Mouse (Mus musculus) kidney, embryonic 16.5 days (tissue): ENCODE results near the gene Abhd2. TPM values are rescaled to one million over a fixed set of nuclear protein-coding genes. Genes with fewer than 3 reads are reported as not detected.

Experiments
- ATAC-seq: fragments of 200-750 bp; cut with Nextera tagmentation; 2 replicates; pipeline ENCODE4 v1.8.0; 2017; ENCODE audit warnings: moderate TSS enrichment; ENCODE audit not compliant: low FRiP score, low TSS enrichment
- H3K27ac ChIP-seq: fragments of 300-500 bp; sonication (generic); 2 replicates; pipeline ENCODE4 v1.5.1; 2014; ENCODE audit warnings: low read length
- H3K27me3 ChIP-seq: fragments of 300-500 bp; sonication (generic); 2 replicates; pipeline ENCODE4 v1.6.1; 2014; ENCODE audit warnings: low read length, control low read depth, mixed read lengths; ENCODE audit not compliant: insufficient read depth
- H3K36me3 ChIP-seq: fragments of 300-500 bp; sonication (generic); 2 replicates; pipeline ENCODE4 v1.6.1; 2014; ENCODE audit warnings: low read length, control low read depth, mixed read lengths; ENCODE audit not compliant: insufficient read depth
- H3K4me1 ChIP-seq: fragments of 300-500 bp; sonication (generic); 2 replicates; pipeline ENCODE4 v1.6.1; 2014; ENCODE audit warnings: low read length, control low read depth, mixed read lengths; ENCODE audit not compliant: insufficient read depth
- H3K4me2 ChIP-seq: fragments of 300-500 bp; sonication (generic); replicated peaks from 2 replicates; pipeline ENCODE4 v1.6.1; 2014; ENCODE audit warnings: low read depth, low read length
- H3K4me3 ChIP-seq: fragments of 300-500 bp; sonication (generic); 2 replicates; pipeline ENCODE4 v1.5.1; 2014; ENCODE audit warnings: mild to moderate bottlenecking, low read length
- H3K9ac ChIP-seq: fragments of 300-500 bp; sonication (generic); replicated peaks from 2 replicates; pipeline ENCODE4 v1.6.1; 2014; ENCODE audit warnings: low read length
- H3K9me3 ChIP-seq: fragments of 300-500 bp; sonication (generic); 2 replicates; pipeline ENCODE4 v1.6.1; 2016; ENCODE audit warnings: low read length, control low read depth
- WGBS: fragments of 180-500 bp; shearing (Covaris S2); extraction: QIAGEN DNeasy Blood & Tissue Kit; methylation state at CpG from one replicate; pipeline ENCODE4 v1.1.7; 2014; 5-methylcytosine and 5-hydroxymethylcytosine counted together
- polyA plus RNA-seq: library from polyadenylated mRNA; unstranded; fragments of >200 nt; fragmentation: Nextera tagmentation; extraction: Ambion mirVana; gene quantifications from 2 replicates; pipeline ENCODE4 v1.2.1, GENCODE M21; 2015

Gene Abhd2
- polyA plus RNA-seq, 1 experiment from 2014 or later, result 11.0 TPM

DNA sequence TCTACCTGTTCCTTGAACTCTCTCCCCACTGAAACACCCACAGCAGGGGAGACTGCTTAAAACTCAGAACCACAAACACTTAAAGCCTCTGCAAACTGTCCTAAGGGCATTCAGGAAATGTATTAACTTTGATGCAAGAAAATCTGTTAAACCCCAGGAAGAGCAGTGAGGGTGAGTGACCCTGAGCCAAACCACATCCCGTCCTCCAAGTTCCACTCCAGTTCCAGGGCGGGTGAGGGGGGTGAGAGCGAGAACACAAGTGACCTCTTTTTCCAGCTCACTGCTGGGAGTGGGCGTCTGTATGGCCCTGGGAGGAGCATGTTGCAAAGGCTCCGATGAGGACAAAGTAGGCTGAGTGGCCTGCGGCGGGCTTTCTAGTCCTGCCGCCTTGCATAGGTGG lies 10.5 kb upstream of the Abhd2 start:
- Histone ChIP-seq H3K4me1 (no peaks in the 10 kb centered on the region), H3K4me2 (no peak overlapping the region), H3K9ac (no peak overlapping the region), H3K27ac (no peak overlapping the region), H3K36me3 (no peaks in the 10 kb centered on the region), H3K4me3 (no peak overlapping the region), H3K9me3 (no peaks in the 10 kb centered on the region), H3K27me3 (no peaks in the 10 kb centered on the region)
- WGBS, result 58% methylated on average over 8 of the region's 8 CpGs
- ATAC-seq, result peak; percentile 49; the same call in 1 of the 2 replicates

DNA sequence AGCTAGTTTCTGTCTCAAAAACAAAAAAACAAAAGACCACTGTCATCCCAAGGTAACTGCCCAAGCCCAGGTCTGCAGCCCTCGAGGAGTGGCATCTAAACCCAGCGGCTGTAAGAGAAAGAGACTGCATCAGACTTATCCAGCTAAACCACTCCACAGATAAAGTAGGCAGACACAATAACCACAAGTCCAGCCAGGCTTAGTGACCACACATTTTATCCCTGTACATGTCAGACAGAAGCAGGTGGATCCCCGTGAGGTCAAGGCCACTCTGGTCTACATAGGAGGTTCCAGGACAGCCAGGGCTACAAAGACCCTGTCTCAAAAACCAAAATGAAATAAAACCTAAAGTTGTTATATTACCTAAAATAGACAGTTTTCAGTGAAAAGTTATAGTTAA lies 9.2 kb upstream of the Abhd2 start:
- no peak for ATAC-seq
- H3K9ac ChIP-seq, result no peak overlapping the region
- H3K9me3 ChIP-seq, result no peaks in the 10 kb centered on the region
- H3K4me3 ChIP-seq, result no peak overlapping the region
- no peaks in the 10 kb centered on the region for H3K4me1 ChIP-seq
- no peaks in the 10 kb centered on the region for H3K27me3 ChIP-seq
- H3K4me2 ChIP-seq, result no peak overlapping the region
- 94% methylated on average over 3 of the region's 3 CpGs for WGBS
- no peak overlapping the region for H3K27ac ChIP-seq
- H3K36me3 ChIP-seq, result no peaks in the 10 kb centered on the region

DNA sequence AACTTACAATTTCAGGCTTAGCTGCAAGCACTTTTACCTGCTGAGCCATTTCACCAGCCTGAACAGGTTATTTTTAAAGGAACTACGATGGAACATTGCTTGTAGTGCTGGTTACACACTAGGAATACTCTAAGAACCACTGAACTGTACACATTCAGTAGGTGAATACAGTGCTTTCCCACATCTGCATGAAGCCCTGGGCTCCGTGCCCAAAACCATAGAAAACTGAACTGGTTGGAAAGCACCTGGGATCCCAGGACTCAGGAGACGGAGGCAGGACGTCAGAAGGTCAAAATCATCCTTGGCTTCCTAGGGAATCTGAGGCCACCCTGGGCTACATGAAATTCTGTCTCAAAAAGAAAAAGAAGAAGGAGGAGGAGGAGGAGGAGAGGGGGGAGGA lies 6.8 kb upstream of the Abhd2 start:
- no peaks in the 10 kb centered on the region for H3K27me3 ChIP-seq
- no peaks in the 10 kb centered on the region for H3K36me3 ChIP-seq
- no peak overlapping the region for H3K4me3 ChIP-seq
- WGBS, result 66% methylated on average over 4 of the region's 4 CpGs
- no peaks in the 10 kb centered on the region for H3K9me3 ChIP-seq
- H3K4me2 ChIP-seq, result no peak overlapping the region
- 0 out of 2 replicates have a peak, but pooled peaks cover 5% of the 10 kb centered on the region for H3K4me1 ChIP-seq
- no peak overlapping the region for H3K9ac ChIP-seq
- no peak overlapping the region for H3K27ac ChIP-seq
- no peak for ATAC-seq

DNA sequence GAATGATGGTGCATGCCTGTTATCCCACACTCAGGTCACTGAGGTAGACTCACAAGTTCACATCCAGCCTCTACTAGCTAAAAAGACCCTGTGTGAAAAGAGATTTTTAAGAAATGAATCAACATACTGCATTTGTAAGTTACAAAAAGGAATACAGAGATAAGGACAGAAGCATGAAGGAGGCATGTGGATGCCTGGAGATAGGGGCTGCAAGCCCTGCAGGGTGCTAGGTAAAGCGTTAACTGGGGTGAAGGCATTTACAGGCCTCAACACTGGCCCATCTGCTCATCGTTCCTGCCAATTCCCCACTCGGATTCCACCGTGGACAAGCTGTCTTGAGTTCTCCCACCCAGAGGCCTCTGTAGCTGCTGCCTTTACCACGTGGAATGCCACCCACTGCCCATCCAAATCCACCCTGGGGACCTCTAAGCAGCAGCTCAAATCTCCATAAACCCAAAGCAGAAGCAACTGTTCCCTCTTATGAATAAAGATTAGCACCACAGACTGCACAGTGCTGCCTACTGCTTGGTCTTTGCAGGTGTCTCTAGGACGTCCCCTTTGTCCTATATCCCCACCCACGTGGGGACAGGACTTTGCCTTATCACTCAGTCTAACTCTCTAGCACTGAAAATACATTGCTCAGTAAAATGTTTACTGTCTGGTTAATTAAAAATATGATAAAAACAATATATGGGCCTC lies 5.2 kb upstream of the Abhd2 start:
- Histone ChIP-seq H3K9ac (peak overlapping the region; percentile 11; the same call in 1 of the 2 replicates), H3K27ac (no peak overlapping the region), H3K4me1 (peaks cover 9% of the 10 kb centered on the region; the same call in 1 of the 2 replicates), H3K4me3 (no peak overlapping the region), H3K4me2 (no peak overlapping the region), H3K9me3 (no peaks in the 10 kb centered on the region), H3K27me3 (no peaks in the 10 kb centered on the region), H3K36me3 (no peaks in the 10 kb centered on the region)
- ATAC-seq, result no peak
- WGBS, result 47% methylated on average over 7 of the region's 7 CpGs

DNA sequence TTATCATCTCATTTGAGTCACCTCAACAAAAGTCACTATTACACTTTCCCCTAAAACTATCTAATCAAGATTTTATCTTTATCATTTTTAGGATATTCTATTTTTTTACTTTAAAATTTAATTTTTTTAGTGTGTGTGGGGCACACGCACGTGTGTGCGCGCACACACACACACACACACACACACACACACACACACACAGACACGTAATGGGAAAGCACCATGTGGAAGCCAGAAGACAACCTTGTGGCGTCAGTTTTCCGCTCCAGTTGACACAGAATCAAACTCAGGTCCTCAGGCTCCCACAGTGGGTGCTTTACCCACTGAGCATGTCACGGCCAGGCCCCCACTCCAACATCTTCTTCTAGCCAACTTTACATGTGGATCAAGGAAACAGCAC lies 4.1 kb upstream of the Abhd2 start:
- Histone ChIP-seq H3K9me3 (no peaks in the 10 kb centered on the region), H3K36me3 (no peaks in the 10 kb centered on the region), H3K27ac (no peak overlapping the region), H3K27me3 (no peaks in the 10 kb centered on the region), H3K4me1 (peaks cover 12% of the 10 kb centered on the region), H3K4me2 (no peak overlapping the region), H3K9ac (0 out of 2 replicates have a peak overlapping the region, but pooled peaks have one; percentile 31), H3K4me3 (no peak overlapping the region)
- no peak for ATAC-seq
- WGBS, result 83% methylated on average over 8 of the region's 8 CpGs

DNA sequence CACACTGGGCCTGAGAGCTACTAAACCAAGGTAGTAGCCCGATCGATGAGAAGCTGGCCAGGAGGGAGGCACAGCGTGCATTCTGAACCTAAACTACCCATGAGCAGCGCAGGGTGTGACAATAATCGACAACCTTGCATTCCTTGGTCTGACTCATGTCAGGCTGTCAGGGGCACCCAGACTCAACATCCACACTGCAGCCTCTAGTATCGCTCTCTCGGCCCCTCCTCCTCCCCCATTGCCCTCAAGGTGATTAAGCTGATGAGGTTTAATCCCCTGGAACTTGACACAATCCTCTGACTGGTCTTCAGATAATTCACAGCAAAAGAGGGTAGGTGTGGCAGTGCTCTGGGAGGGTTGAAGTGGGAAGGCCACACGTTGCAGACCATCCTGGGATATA lies 3.6 kb upstream of the Abhd2 start:
- no peaks in the 10 kb centered on the region for H3K9me3 ChIP-seq
- H3K9ac ChIP-seq, result no peak overlapping the region
- H3K27me3 ChIP-seq, result no peaks in the 10 kb centered on the region
- 51% methylated on average over 8 of the region's 8 CpGs for WGBS
- peaks cover 17% of the 10 kb centered on the region for H3K4me1 ChIP-seq
- no peak overlapping the region for H3K4me3 ChIP-seq
- H3K4me2 ChIP-seq, result no peak overlapping the region
- no peaks in the 10 kb centered on the region for H3K36me3 ChIP-seq
- H3K27ac ChIP-seq, result no peak overlapping the region
- ATAC-seq, result no peak

DNA sequence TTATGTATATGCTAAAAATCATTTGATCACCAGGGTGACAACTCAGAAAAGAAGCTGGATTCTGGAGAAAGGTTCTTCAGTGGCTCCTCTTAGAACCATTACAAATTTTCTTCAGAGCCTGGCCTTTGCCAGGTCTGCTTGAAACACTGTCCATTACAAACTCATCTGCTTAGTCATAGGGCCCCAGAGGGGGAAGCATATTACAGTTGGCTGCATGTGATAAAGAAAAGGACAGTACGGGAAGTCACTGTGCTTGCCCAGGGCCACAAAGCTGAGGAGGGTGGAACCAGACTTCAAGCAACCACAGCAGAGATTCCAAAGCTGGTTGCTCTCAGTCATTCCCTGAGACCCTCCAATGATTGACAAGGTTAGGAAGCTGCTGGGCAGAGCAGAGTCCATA lies 3.1 kb upstream of the Abhd2 start:
- H3K9ac ChIP-seq, result no peak overlapping the region
- peaks cover 22% of the 10 kb centered on the region for H3K4me1 ChIP-seq
- 73% methylated on average over 1 of the region's 1 CpGs for WGBS
- H3K27ac ChIP-seq, result no peak overlapping the region
- no peaks in the 10 kb centered on the region for H3K27me3 ChIP-seq
- no peaks in the 10 kb centered on the region for H3K9me3 ChIP-seq
- H3K36me3 ChIP-seq, result no peaks in the 10 kb centered on the region
- no peak overlapping the region for H3K4me2 ChIP-seq
- H3K4me3 ChIP-seq, result no peak overlapping the region
- no peak for ATAC-seq

DNA sequence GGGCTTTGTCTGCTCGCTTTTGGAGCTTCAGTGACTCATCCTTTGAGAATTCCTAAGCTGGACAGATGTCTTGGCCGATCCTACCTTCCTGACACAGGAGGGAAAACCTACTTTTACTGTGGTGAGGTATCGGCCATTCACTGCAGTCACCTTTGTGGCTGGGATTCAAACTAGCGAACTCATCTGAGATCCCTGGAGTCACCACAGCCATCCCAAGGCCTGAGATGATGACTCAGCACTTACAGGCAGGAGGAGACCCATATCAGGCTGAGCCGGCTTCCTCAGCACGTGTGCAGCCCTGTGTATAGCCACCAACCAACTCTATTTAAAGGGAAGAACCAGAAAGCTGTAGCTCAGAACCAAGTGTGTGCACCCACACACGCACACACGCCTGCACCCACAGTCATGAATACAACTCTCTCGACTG lies 2.0 kb upstream of the Abhd2 start:
- Histone ChIP-seq H3K36me3 (no peaks in the 10 kb centered on the region), H3K4me1 (peaks cover 33% of the 10 kb centered on the region), H3K9ac (0 out of 2 replicates have a peak overlapping the region, but pooled peaks have one; percentile 19), H3K9me3 (no peaks in the 10 kb centered on the region), H3K27me3 (no peaks in the 10 kb centered on the region), H3K4me2 (no peak overlapping the region), H3K27ac (no peak overlapping the region), H3K4me3 (no peak overlapping the region)
- ATAC-seq, result no peak
- 81% methylated on average over 9 of the region's 9 CpGs for WGBS

DNA sequence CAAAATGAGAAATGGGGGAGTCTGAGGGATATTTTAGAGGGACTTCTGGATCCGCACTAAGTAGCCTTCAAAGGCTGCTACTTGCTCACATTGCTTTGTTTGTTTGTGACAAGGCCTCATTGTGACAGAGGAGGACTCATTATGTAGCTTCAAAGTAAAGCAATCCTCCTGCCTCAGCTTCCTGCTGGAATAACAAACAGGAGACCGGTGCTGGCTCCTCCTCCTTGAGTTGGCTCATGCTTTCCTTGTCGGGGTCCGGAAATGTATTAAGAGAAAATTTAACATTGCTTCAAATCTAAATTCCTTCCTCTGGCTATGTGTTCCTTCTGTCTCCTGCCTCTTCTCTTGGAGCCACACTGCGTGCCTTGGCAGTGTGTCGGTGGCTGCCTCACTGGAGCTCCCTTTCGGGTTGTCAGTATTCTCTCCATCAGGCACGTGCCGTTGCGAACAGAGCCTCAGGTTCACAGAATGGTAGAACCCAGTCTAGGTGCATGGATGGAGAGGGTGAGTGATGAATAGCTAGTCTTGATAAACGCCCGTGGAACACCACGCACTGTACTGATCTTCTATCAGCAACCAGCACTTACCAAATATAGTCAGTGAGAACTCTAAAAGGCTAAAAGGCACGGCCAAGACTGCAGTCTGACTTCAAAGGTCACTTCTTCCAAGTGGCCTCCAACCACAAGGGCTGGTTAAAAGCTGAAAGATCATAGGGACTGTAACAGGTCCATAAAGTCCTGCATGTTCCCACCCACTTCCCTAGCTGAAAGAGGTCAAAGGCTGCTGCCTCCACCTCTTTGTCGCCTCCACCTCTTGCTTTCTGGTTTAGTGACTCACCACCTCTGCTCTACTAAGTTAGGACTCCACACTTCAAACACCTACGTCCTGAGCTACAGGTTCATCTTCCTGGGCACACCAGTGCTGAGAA lies 874 bp upstream of the Abhd2 start:
- no peaks in the 10 kb centered on the region for H3K27me3 ChIP-seq
- H3K4me3 ChIP-seq, result peak overlapping the region; percentile 88
- H3K9me3 ChIP-seq, result no peaks in the 10 kb centered on the region
- H3K4me2 ChIP-seq, result peak overlapping the region; percentile 63
- ATAC-seq, result peak; percentile 11; the same call in 1 of the 2 replicates
- 72% methylated on average over 16 of the region's 16 CpGs for WGBS
- H3K4me1 ChIP-seq, result peaks cover 42% of the 10 kb centered on the region
- H3K9ac ChIP-seq, result peak overlapping the region; percentile 42; the same call in 1 of the 2 replicates
- no peaks in the 10 kb centered on the region for H3K36me3 ChIP-seq
- H3K27ac ChIP-seq, result peak overlapping the region; percentile 47
